Mouse (Mus musculus) kidney, embryonic 16.5 days (tissue): ENCODE results near the gene Gstt4. TPM values are rescaled to one million over a fixed set of nuclear protein-coding genes. Genes with fewer than 3 reads are reported as not detected.
A peak's percentile ranks its signal among the peaks of the same experiment; 100 is the strongest.

ENCODE experiments used
- ATAC-seq: fragments of 200-750 bp; cut with Nextera tagmentation; 2 replicates; pipeline ENCODE4 v1.8.0; 2017; ENCODE audit warnings: moderate TSS enrichment; ENCODE audit not compliant: low FRiP score, low TSS enrichment
- H3K27ac ChIP-seq: fragments of 300-500 bp; sonication (generic); 2 replicates; pipeline ENCODE4 v1.5.1; 2014; ENCODE audit warnings: low read length
- H3K27me3 ChIP-seq: fragments of 300-500 bp; sonication (generic); 2 replicates; pipeline ENCODE4 v1.6.1; 2014; ENCODE audit warnings: low read length, control low read depth, mixed read lengths; ENCODE audit not compliant: insufficient read depth
- H3K36me3 ChIP-seq: fragments of 300-500 bp; sonication (generic); 2 replicates; pipeline ENCODE4 v1.6.1; 2014; ENCODE audit warnings: low read length, control low read depth, mixed read lengths; ENCODE audit not compliant: insufficient read depth
- H3K4me1 ChIP-seq: fragments of 300-500 bp; sonication (generic); 2 replicates; pipeline ENCODE4 v1.6.1; 2014; ENCODE audit warnings: low read length, control low read depth, mixed read lengths; ENCODE audit not compliant: insufficient read depth
- H3K4me2 ChIP-seq: fragments of 300-500 bp; sonication (generic); replicated peaks from 2 replicates; pipeline ENCODE4 v1.6.1; 2014; ENCODE audit warnings: low read depth, low read length
- H3K4me3 ChIP-seq: fragments of 300-500 bp; sonication (generic); 2 replicates; pipeline ENCODE4 v1.5.1; 2014; ENCODE audit warnings: mild to moderate bottlenecking, low read length
- H3K9ac ChIP-seq: fragments of 300-500 bp; sonication (generic); replicated peaks from 2 replicates; pipeline ENCODE4 v1.6.1; 2014; ENCODE audit warnings: low read length
- H3K9me3 ChIP-seq: fragments of 300-500 bp; sonication (generic); 2 replicates; pipeline ENCODE4 v1.6.1; 2016; ENCODE audit warnings: low read length, control low read depth
- WGBS: fragments of 180-500 bp; shearing (Covaris S2); extraction: QIAGEN DNeasy Blood & Tissue Kit; methylation state at CpG from one replicate; pipeline ENCODE4 v1.1.7; 2014; 5-methylcytosine and 5-hydroxymethylcytosine counted together
- polyA plus RNA-seq: library from polyadenylated mRNA; unstranded; fragments of >200 nt; fragmentation: Nextera tagmentation; extraction: Ambion mirVana; gene quantifications from 2 replicates; pipeline ENCODE4 v1.2.1, GENCODE M21; 2015

The Gstt4 gene
- polyA plus RNA-seq, 1 experiment from 2014 or later, result not detected

DNA sequence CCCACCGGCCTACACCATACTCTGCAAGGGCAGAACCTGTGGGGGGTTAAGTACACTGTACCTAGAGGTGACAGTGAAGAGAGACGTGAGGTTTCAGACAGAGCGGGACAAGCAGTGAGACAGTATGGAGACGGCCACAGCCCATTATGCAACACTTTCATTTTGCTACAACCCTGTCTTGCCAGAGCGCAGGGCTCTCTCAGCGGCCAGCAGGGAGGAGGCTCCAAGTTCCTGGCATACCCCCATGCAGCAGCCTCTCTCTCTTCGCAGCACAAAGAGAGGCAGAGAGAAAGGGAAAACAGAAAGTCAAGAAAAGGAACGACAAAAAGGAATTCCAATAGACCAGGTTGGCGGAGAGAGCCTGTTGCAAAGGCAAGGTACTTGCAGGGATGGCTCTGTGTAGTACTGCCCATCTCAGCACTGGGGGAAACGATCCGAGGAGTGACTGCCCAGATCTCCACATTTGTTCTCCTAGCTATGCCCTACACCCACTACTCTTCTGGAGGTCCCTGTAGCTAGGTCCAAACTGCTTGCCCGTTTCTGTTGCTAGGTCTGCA, 24.6 kb downstream of the Gstt4 start:
- Histone ChIP-seq H3K27me3 (no peaks in the 10 kb centered on the region; the same call in 1 of the 2 replicates), H3K27ac (peak overlapping the region; percentile 61; the same call in 1 of the 2 replicates), H3K9ac (peak overlapping the region; percentile 69), H3K36me3 (no peaks in the 10 kb centered on the region), H3K4me1 (peaks cover 25% of the 10 kb centered on the region), H3K4me3 (peak overlapping the region; percentile 53), H3K4me2 (peak overlapping the region; percentile 91), H3K9me3 (no peaks in the 10 kb centered on the region)
- WGBS, result 3% methylated on average over 12 of the region's 12 CpGs
- ATAC-seq, result peak; percentile 59

DNA sequence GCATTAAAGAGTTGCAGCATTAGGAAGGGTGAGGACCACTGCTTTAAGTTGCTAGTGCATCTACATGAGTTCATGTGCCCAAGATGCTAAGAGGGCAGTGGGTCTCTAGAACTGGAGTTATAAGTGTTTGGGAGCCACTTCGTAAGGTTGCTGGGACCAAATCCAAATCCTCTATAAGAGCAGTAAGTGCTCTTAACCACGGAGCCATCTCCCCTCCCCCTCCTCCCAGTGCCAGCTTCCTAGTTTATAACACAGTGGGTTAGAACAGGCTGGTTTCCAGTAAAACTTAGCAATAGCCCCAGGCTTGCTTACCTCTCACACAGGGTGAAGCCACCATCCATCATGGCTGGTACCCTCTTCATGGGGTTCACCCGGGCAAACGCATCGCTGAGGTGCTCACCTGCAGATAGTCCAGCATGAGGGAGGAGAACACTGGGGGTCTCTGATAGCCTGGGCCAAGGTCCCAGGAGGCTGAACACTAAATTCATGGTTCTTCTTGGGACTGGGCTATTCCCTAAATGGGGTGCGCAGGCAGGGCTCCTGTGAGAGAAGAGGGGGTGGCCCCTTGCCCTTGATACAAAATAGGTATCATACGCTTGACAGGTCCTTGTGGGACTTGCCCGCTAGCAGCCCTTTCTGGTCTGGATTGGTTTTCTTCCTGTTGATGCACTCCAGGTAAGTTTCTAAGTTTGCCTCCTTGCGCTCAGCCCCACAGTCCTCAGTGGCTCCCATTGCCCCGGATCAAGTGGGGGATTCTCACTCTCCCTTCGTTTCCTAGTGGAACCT, 25.4 kb downstream of the Gstt4 start:
- ATAC-seq, result 0 out of 2 replicates have a peak, but pooled peaks have one; percentile 2
- WGBS, result 50% methylated on average over 11 of the region's 11 CpGs
- peak overlapping the region; percentile 69; the same call in 1 of the 2 replicates for H3K9ac ChIP-seq

DNA sequence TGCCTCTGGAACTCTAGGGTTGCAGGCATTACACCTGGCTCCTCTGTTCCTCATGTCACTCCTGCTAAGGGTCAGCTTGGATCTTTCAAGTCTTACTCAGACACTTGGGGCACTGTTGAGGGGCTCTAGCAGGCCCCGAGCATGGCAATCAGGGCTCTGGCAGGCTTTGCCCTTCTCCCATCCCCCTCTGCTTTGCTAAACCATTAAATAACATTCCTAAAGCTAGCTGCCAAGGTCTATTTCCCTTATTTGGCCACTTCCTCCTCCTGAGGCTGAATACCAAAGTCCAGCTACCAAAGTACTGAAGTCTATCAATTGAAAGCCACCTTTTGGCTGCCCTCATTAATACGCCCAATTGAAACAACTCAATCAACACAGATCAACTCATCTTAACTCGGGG, 27.5 kb downstream of the Gstt4 start:
- Histone ChIP-seq H3K4me2 (no peak overlapping the region), H3K9me3 (no peaks in the 10 kb centered on the region), H3K27ac (peak overlapping the region; percentile 68), H3K27me3 (no peaks in the 10 kb centered on the region), H3K9ac (no peak overlapping the region; the same call in 1 of the 2 replicates), H3K4me1 (peaks cover 25% of the 10 kb centered on the region), H3K4me3 (no peak overlapping the region), H3K36me3 (no peaks in the 10 kb centered on the region)
- 26% methylated on average over 3 of the region's 3 CpGs for WGBS
- ATAC-seq, result peak; percentile 58; the same call in 1 of the 2 replicates

More for the DNA sequence above, 25.4 kb downstream of the Gstt4 start:
- no peak overlapping the region for H3K27ac ChIP-seq
- no peaks in the 10 kb centered on the region for H3K36me3 ChIP-seq
- H3K4me1 ChIP-seq, result peaks cover 25% of the 10 kb centered on the region
- peak overlapping the region; percentile 91 for H3K4me2 ChIP-seq
- H3K9me3 ChIP-seq, result no peaks in the 10 kb centered on the region
- H3K4me3 ChIP-seq, result peak overlapping the region; percentile 53
- H3K27me3 ChIP-seq, result no peaks in the 10 kb centered on the region; the same call in 1 of the 2 replicates

DNA sequence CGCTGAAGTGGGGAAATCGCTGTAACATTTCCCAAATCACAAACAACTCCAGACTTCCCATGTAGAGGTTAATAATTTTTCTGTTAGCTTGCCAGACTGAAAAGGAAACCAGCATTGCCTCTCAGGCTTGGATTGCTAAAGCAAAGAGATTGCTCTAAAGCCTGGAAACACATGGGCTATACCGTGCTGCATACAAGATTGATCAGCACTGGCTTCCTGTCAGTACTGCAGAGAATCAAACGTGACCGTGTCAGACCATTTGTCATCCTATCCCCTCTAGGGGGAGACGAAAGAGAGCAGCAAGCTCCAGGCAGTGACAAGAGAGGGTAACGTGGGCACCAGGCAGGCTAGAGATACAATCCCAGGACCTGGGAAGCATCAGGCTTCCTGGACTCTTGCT, 31.6 kb downstream of the Gstt4 start:
- no peaks in the 10 kb centered on the region for H3K27me3 ChIP-seq
- no peaks in the 10 kb centered on the region for H3K36me3 ChIP-seq
- H3K4me3 ChIP-seq, result no peak overlapping the region
- no peaks in the 10 kb centered on the region for H3K9me3 ChIP-seq
- peaks cover 12% of the 10 kb centered on the region for H3K4me1 ChIP-seq
- H3K9ac ChIP-seq, result no peak overlapping the region
- no peak overlapping the region for H3K27ac ChIP-seq
- H3K4me2 ChIP-seq, result no peak overlapping the region
- ATAC-seq, result no peak
- 18% methylated on average over 7 of the region's 7 CpGs for WGBS

DNA sequence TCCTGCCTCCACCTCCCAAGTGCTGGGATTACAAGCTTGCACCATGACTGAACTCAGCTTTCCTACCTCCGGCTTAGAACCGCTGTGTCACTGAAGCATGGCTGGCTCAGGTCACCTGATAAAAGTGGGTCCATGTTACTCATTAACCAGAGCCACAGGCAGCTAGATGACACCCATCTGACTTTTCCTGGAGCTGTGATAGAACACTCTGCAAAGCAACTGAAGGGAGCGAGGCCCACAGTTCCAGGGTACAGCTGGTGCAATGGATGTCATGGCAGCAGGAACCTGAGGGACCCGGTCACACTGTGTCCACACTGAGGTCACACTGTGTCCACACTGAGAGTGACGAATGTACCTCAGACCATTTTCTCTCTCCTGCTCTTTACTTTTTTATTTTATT, 32.5 kb downstream of the Gstt4 start:
- no peak overlapping the region for H3K4me3 ChIP-seq
- H3K36me3 ChIP-seq, result no peaks in the 10 kb centered on the region
- no peak overlapping the region for H3K27ac ChIP-seq
- ATAC-seq, result peak; percentile 15; the same call in 1 of the 2 replicates
- H3K4me2 ChIP-seq, result no peak overlapping the region
- no peak overlapping the region for H3K9ac ChIP-seq
- H3K4me1 ChIP-seq, result peaks cover 5% of the 10 kb centered on the region
- H3K27me3 ChIP-seq, result no peaks in the 10 kb centered on the region
- no peaks in the 10 kb centered on the region for H3K9me3 ChIP-seq
- 69% methylated on average over 5 of the region's 5 CpGs for WGBS

DNA sequence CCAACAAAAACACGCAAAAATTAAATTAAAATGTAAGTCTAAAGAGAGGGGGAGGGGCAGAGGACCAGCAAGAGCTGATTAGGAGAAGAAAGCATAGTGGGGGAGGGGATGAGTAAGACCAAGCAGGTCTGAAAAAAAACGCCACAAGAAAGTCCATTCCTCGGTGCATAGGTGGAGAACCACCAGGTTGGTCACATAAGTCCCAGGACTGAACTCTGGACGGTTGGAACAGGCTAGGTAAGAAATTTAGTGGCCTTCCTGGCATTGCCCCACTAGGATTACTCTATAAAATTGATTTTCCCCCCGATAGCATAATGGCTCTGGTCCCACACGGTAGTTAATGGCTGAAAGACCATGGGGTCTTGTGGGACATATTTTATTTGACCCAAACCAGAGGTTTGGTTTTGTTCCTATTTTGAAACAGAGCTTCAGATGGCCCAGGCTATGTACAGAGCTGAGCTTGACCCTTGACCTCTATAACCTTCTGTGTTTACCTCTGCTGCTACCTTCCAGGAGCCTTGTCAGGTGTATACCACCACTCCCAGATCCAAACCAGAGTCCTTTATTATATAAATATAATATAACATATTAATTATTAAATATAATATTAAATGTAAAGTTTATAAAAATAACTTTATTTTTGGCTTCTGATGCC, 33.1 kb downstream of the Gstt4 start:
- Histone ChIP-seq H3K36me3 (no peaks in the 10 kb centered on the region), H3K4me3 (no peak overlapping the region), H3K4me1 (no peaks in the 10 kb centered on the region), H3K27ac (no peak overlapping the region), H3K27me3 (no peaks in the 10 kb centered on the region), H3K9ac (no peak overlapping the region), H3K4me2 (no peak overlapping the region), H3K9me3 (no peaks in the 10 kb centered on the region)
- 86% methylated on average over 6 of the region's 6 CpGs for WGBS
- no peak for ATAC-seq

DNA sequence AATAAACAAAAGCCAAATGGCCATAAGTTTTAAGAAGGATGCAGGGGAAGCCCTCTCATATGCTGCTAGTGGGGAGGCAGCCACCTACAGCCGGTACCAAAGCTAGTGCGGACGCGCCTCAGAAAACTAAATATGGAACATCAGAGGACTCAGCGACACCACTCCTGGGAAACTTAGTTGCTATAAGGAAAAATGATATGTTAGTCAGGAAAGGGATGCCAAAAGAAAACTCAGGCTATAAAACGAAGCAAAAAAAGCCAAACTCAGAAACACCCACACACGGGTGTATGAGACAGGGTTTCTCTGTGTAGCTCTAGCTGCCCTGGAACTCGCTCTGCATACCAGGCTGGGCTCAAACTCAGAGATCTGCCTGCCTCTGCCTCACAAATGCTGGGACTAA, 34.1 kb downstream of the Gstt4 start:
- Histone ChIP-seq H3K9ac (no peak overlapping the region), H3K4me3 (no peak overlapping the region), H3K27me3 (no peaks in the 10 kb centered on the region), H3K4me1 (no peaks in the 10 kb centered on the region), H3K27ac (no peak overlapping the region), H3K36me3 (no peaks in the 10 kb centered on the region), H3K4me2 (no peak overlapping the region), H3K9me3 (no peaks in the 10 kb centered on the region)
- ATAC-seq, result no peak
- 84% methylated on average over 8 of the region's 8 CpGs for WGBS

DNA sequence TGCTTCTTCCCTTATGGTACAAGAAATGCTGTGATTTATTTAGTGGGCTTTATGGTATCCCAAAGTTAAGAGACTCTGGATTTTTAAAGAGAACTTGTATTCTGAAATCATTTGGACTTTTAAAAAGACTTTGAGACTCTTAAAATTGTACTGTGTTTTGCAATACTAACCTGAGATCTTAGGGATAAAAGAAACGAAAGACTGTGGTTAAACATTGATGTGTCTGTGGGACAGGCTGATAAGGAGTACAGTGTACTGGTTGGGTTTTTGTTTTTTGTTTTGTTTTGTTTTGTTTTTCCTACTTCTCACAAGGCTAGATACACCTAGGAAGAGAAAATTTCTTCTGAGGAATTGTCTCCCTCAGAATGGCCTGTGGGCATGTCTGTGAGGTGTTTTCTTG, 36.9 kb downstream of the Gstt4 start:
- H3K9ac ChIP-seq, result no peak overlapping the region
- H3K36me3 ChIP-seq, result no peaks in the 10 kb centered on the region
- WGBS, result 71% methylated on average over 1 of the region's 1 CpGs
- H3K4me2 ChIP-seq, result no peak overlapping the region
- no peaks in the 10 kb centered on the region for H3K27me3 ChIP-seq
- no peak for ATAC-seq
- H3K9me3 ChIP-seq, result no peaks in the 10 kb centered on the region
- H3K27ac ChIP-seq, result no peak overlapping the region
- no peak overlapping the region for H3K4me3 ChIP-seq
- 0 out of 2 replicates have a peak, but pooled peaks cover 4% of the 10 kb centered on the region for H3K4me1 ChIP-seq

DNA sequence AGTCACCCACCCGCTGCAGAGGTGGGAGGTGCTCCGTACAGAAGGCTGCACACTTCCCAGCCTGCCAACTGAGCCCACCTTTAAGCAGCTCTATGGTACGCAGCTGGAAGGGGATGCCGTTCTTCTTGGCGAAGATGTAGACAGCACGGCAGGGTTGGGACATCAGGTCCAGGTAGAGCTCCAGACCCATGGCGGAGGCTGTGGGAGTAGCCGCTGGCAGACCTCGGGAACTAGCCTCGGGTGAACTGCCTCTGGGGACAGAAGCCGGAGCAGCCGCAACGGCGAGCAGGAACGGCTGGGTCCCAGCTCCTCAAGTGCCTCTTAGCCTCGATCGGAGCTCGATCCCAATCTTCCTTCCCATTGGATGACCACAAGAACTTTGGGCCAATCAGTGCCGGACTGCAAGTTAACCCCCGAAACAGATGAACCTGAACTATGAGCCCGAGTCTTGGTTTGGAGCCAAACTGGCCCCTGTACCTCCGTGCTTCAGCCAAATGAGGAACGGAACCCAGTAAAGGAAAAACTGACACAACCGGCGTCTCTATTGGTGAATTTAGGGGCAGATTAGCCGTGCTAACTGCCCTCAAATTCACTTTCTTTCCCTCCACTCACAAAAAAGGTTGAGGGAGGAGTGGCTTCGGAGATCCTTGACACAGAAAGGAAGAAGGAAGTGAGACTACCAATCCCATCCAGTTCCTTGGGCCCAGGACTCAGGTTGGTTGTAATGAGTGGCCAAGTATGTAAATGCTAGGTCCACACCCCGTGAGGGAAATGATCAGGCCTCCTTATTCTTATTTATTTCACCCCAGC, 41.4 kb downstream of the Gstt4 start, which contains the start of the genes Gm20441 and Gstt3:
Gm20441 (minus strand) TSS at position 186 of the 810 bp plus-strand sequence.
Gstt3 (minus strand) TSS at position 646 of the 810 bp plus-strand sequence.
- Histone ChIP-seq H3K4me3 (peak within 1 kb of the TSS; percentile 53), H3K4me1 (peaks cover 12% of the 10 kb centered on the region), H3K27ac (peak within 1 kb of the TSS; percentile 90), H3K9me3 (peaks cover 3% of the 10 kb centered on the region; the same call in 1 of the 2 replicates), H3K36me3 (no peaks in the 10 kb centered on the region), H3K27me3 (peaks cover 7% of the 10 kb centered on the region; the same call in 1 of the 2 replicates), H3K9ac (peak within 1 kb of the TSS; percentile 69), H3K4me2 (peak within 1 kb of the TSS; percentile 78)
- peak; percentile 88 for ATAC-seq
- under 1% methylated on average over 28 of the region's 28 CpGs for WGBS
